Mouse (Mus musculus) kidney, postnatal 14 days (tissue): ENCODE data around the gene Ift46.
"Not testable (repeated sequence)": the region's sequence is repeated elsewhere in the genome, so short reads cannot be mapped to it uniquely, and the experiment has no call there.

ENCODE experiments used
- DNase-seq: peaks from one replicate; pipeline ENCODE4 v3.0.0; 2022; ENCODE audit warnings: mixed read lengths

The Ift46 gene

DNA sequence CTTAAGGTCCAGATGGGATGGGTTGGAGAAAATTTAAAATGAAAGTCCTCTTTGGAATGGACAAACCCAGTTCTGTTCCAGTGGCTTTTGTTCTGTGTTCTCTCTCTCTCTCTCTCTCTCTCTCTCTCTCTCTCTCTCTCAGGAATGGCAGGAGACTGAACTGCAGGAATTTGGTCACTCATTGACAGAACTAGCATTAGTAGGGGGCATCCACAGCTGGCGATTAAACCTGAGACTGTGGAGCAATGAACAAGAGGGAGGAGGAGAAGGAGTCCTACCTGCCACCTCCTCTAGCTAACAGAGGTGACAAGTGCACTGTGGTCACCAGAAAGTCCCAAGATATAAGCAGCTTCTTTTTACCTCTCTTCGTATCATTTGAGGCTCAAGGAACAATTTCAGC is 31.4 kb upstream of the Ift46 start:
- peak; percentile 61 for DNase-seq

DNA sequence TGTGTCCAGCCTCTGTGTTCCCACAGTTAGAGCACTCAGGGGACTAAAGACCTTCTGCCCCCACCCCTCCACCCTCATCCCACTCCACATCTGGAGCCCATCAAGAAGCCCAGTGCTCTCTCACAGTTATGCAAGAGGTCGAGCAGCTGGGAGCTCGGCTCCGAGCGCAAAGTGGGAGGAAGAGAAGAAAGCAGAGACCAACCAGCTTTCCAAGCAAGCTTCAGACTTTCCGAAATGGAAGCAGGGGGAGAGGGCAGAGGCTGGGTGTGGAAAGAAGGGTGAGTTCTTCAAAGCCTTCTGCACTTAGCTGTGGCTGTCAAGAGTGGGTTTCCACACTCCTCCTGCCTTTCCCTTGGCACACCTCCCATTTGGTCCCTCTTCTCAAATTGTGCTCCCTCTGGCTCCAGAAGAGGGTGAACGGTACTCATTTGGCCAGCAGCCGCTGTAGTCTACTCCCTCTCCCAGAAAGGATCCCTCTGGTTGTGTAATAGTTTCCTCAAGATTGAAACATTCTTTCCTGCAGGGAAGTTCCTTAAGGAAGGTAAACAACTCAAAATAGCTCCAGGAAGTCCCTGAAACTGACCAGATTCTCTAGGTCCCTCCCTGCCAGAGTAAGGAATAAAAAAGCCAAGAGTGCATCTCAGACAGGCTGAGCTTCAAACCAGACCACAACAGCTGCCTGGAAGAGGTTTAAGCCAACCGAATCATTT is 30.3 kb upstream of the Ift46 start:
- peak; percentile 81 for DNase-seq

DNA sequence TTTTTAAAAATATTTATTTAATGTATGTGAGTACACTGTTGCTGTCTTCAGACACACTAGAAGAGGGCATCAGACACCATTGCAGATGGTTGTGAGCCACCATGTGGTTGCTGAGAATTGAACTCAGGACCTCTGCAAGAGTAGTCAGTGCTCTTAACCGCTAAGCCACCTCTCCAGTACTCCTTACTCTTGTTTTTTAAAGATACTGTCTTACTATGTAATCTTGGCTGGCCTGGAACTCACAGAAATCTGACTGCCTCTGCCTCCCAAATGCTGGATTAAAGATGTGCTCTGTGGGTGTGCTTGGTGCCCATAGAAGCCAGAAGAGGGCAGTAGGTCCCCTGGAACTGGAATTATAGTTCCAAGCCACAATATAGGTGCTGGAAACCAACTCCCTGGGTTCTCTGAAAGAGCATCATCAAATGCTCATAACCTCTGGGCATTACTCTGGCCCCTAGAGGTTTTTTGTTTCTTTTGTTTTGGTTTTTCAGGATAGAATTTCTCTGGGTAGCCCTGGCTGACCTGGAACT is 27.0 kb upstream of the Ift46 start:
- DNase-seq, result no peak

DNA sequence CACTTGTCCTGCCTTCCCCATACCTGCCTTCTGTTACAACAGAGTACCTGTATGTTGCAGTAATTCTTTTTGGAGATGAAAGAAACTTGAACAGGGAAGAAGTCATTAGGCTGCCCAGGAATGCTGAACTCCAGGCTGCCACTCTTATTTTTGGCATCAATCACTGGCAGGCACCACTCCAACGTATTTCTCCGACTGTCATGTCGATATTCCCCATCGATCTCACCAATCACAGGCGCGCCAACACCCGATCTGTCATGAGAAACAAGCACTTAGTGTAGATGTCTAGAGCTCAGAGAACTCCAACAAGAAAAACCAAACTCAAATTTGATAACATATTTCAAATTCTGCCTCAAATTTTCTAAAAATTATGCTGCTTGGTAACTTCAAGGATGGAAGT is 22.3 kb upstream of the Ift46 start:
- DNase-seq, result no peak

DNA sequence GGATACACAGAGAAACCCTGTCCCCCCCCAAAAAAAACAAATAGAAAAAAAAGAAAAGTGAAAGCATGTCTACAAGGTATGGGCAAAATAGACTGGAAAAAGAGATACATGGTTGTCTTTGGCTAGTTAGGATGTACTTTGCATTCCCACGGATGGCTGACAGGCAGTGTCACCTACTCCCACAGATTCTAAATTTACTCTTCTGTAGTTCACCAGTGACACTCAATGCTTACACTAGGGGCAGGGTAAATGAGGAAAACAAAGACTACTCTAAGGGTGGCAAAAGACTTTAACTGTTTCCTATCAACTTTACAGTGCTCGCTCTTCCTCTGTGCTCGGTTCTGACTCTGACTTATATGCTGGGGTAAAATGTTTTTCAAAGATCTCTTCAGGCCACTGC is 21.0 kb upstream of the Ift46 start:
- no peak for DNase-seq

DNA sequence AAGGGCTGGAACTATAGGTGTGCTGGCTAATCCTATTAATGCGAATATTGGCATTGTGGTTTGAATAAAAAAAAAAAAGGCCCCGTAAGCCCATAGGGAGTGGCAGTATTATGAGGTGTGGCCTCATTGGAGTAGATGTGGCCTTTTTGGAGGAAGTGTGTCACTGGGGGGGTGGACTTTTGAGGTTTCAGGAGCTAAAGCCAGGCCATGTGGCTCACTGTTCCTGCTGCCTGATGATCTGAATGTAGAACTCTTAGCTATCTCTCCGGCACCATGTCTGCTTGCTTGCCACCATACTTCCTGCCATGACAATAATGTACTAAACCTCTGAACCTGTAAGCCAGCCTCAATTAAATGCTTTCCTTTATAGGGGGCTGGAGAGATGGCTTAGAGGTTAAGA is 20.4 kb upstream of the Ift46 start:
- DNase-seq, result no peak

DNA sequence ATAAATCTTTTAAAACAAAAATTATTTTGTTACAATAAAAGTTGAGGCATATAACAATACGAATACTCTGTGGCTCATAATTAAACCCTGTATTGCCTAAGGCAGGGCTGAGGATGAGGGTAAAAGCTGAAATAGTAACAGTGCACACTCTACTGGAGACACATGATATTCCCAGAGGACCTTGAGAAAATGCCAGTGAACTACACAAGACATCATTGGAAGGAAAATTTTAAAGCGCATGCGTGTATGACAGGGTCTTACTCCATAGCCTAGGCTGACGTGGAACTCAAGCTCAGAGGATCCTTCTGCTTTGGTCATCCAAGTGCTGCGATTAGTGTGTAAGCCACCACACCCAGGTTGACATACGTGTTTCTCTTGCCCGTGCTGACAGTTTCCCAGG is 19.2 kb upstream of the Ift46 start:
- DNase-seq, result peak; percentile 40

DNA sequence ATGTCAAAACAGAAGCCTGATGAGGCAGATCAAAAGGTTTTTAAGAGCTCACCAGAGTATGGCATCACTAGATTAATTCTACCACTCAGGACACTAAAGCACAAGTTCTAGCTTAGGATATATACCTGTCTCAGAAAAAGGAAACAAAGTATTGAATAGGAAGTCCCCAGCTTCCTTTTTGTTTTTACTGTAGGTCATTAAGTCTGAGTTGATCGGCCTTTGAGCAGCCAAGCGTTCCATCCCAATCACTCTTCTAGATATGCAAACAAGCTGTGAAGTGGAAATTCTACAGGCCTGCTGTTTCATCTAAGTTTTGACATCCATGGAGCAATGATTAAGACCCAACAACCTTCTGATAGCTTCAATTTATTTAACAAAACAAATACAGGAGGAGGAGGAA is 6.8 kb upstream of the Ift46 start:
- DNase-seq, result no peak

DNA sequence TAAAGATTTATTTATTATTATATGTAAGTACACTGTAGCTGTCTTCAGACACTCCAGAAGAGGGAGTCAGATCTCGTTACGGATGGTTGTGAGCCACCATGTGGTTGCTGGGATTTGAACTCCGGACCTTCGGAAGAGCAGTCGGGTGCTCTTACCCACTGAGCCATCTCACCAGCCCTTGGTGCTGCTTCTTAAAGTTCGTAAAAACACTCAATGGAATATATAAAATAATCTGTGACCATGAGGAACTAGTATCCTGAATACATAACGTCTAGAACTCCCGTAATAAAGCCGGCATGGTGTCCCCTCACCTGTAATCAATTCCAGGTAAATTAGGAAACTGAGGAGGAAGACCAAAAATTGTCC is 304 bp downstream of the Ift46 start:
- not testable (repeated sequence) for DNase-seq

DNA sequence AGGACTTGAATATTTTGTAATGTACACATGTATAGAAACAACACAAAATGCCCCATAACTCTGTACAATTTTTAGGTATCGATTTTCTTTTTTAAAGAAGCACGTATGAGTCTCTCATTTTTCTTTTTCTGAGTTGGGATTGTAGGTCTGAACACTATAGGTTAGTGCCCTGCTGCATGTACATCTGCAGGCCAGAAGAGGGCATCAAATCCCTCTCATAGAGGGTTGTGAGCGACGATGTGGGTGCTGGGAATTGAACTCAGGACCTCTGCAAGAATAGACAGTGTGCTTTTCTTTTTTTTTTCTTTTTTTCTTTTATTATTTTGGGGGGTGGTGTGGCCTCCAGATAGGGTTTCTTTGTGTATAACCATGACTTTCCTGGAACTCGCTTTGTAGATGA is 3.7 kb downstream of the Ift46 start:
- DNase-seq, result no peak

DNA sequence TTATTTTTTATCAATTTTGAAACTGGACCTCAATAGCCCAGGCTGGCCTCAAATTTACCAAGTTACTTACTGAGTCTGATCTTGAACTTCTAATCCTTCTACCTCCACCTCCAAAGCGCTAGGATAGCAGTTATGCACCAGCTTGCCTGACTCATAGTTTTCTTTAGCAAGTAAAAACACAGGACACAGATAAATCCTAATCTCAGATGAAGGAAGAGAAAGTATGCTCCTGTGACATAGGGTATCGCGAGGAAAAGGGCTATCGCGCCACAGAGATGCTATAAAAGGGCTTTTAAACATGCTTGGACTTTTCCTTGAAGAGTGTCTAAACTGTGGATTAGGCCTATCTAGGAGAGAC is 4.7 kb downstream of the Ift46 start:
- no peak for DNase-seq

DNA sequence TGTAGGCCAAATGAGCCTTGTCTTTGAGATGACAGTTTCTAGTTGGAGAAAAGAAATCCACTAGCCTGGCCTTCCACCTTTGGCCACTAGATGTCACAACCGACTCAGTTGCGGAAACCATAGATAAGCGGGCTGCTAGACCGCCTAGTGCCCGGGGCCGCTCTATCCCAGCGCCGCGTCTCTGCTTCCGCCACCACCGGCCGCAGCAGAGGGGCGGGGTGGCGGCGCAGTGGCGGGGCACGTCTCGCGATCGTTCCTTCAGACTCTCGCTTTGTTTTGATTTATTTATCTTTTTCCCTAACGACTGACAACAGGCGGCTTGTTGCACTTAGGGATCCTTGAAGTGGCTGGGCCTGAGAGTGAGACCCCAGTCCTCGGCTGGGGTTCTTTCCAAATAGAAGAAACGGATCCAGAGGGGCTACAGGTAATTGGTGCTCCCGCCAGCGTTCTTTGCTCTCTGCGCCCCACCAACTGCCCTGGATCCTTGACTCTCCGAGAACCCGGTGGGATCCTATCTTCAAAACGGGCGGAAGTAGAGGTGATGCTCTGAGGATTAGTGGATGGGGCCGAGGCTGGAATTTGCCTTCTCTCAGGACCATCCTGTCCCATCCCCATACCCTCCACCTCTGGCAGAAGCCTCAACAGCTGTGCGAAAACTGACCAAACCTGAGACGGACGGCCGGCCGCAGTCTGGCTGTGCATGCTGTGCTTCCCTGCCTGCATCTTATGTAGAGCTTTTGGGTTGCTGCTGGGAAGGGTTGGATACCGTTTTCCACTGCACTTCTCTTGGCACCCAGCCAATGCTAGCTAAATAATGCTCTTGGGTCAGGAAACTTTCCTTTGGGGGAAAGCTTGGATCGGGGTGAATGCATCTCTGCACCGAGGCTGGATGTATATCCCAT is 5.3 kb downstream of the Ift46 start:
- DNase-seq, result peak; percentile 97

DNA sequence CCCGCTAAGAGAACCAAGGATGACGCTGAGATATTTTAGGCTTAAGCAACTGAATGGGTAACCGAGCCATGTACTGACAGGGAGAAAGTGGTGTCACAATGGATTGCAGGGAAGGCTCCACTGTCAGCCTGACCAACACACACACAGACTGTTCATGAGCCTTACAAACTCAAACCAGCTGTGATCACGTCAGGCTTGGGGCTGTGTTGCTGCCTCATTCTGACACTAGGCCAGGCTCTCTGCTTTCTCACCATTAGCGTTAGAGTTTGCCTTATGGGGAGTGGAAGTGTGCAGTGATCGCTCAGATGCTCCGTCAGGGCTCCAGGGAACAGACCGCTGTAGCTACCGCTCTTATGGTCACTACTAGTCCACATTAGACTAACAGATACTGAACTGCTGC is 25.1 kb downstream of the Ift46 start:
- no peak for DNase-seq

DNA sequence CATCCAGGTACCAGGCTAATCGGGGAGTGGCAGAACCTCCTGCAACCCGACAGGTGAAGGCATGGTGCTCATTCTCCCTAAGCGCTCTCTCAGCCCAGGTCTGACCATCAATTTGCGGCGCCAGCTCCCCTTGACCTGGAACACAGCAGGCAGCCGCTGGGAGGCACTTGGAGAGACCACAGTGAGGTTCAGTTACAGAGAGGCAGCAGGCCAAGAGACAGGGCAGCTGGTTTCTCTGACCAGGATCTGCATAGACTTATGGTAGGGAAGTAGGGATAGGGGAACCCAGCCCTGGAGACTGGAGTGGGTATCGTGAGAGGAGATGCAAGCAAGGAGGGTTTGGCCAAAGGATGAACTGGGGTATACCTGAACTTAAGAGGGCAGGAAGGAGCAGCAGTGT is 30.6 kb downstream of the Ift46 start:
- DNase-seq, result no peak

DNA sequence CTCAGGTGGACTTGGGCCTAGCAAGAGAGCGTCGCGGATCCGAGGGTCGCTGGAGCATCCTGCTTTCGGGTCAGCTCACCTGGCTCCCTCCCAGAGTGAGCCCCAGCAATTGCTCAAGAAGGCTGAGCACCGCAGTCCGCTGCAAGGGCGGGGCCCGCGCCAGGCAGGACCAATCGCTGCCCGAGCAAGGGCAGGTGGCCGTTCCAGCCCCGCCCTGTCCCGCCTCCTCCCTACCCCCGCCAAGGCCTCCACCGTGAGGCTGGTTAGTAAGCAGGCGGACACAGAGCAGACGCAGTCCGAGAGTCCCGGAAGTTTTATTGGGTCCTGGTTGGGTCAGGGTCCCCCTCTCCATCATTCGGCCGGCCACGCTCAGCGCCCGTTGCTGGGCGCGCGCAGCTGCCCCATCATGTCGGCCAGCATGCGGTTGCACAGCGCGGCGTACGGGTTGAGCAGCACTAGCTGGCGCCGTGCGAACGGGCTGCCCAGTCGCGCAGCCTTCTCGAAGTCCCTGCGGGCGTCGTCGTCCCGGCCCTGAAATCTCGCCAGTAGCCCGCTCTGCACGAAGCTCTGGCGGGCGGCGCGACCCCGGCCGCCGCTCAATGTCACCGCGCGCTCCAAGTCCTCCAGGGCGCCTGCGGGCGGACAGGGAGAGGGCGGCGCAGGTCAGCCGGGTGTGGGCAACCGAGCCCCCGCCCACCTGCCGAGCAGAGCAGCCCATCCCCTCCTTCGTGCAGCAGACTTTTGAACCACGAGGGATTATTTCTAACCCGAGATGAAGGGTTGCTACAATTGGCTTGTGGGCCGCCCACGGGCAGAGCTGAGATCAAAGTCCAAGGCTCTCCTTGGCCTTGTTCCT is 31.6 kb downstream of the Ift46 start, which contains the start of gene Tmem25:
Gene Tmem25 (minus strand): TSS at position 206 of the 856 bp plus-strand sequence.
- DNase-seq, result peak; percentile 94

DNA sequence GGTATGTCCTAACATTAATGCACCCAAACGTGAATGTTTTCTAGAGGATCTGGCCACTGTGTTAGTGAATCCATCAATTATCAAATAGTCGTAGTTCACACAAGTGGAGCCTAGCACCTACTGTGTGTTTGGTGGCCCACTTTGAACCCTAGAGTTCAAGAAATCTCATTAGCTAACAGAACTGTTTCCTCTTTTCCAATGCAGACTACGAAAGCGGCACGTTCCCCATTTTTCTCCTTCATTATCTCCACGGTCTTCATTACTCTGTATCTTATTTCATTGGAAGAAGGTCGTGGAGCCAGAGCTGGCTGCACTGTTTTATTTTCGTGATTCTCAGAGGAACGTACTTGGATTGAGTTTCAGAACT is 32.2 kb downstream of the Ift46 start:
- no peak for DNase-seq

DNA sequence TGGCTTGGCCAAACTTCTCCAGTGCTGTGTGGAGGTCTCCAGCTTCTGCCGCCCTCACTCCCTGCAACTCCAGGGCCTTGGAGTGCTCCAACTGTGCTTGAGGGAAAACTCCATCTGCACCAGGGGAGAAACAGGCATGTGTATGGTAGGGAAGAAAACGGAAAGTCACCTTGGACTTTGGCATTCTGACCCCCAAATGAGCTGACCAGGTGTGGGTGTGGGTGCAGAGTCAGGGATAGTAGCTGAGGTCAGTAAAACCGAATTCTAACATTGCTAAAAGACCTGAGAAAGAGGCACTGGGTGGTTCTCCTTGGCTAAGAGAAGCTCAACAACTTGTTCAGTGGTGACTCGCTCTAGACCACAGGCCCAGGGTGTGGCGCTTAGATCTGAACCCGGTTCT is 34.0 kb downstream of the Ift46 start:
- no peak for DNase-seq

DNA sequence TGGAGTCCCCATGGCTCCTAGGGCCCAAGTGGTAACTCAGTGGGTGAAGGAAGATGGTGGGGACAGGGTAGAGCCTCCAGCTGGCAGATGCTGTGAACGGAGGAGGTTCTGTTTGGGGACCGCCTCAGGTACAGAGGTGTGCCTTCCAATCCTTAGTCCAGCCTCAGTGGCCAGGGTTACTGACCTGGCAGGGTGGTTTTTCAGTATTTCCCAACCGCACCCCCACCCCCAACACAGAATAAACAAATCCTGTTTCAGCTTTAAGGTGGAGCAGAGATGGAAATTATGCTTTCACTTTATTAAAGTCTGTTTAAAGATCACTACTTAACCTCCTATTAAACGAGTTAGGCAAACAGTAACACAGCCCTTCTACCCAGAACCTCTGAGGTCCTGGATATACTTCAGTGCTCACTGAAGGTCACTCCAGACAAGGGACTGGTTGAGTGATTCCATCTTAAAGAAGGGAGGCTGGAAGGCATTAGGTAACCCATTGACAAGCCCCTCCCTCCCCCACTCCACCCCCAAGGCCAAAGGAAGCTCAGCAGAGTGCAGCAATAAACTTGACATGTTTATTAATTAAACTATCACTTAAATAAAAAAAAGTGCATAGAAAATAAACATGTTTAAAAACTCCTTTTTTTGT is 35.2 kb downstream of the Ift46 start, which contains the start of gene Ttc36:
Gene Ttc36 (minus strand): TSS at position 265 of the 643 bp plus-strand sequence.
- DNase-seq, result peak; percentile 83

DNA sequence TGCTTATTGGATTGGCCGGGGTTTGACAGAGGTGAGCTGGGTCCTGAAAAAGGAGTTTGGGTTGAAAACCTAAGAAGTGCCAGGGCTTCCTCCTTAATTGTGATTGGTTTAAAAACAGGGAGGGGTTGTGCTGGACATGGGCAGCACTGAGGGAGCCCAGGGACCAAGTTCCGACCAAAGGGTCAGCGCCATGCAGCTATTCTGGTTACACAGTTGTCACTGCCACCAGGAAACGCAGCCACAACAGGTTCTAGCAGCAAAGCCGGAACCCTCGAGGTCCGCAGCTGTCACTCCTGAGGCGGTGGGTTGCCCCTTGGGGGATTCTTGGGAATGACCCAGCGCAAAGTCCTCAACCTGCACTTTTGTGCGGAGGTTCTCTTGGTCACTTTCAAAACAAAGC is 37.0 kb downstream of the Ift46 start:
- DNase-seq, result peak; percentile 33

DNA sequence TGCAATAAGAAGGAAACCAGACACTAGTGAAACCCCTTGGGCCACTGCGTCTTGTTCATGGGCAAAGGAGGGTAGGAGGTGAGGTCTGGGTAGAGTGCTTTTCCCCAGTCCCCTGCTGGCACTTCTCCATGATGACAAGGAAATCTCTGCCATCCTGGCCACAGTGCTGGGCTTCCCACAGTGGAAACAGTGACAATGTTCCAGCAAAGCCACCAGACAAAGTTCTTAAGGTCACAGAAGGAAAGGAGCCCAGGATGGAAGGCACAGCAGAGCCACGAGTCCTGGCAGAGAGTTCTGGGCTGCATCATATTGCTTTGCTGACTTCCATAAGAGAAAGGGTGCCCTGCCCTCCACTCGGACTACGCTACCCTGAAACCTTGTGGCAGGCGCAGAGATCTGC is 37.8 kb downstream of the Ift46 start:
- DNase-seq, result no peak

DNA sequence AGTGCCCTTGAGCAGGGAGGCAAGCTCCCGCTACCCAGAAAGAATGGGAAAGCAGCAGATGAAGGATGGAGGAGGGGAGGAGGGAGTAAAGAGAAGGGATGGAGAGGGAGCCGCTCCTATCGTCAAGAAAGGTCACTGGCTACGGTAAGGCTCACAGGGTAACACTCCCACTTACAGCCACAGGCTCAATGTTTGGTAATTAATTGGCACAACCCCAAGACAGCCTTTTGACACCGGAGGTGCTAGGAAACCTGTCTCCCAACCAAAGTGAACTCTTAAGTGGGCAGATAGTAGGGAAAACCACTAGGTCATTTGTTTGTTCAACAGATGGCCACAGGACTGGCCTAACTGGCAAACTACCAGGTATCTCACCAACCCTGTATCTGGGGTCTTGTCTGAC is 39.4 kb downstream of the Ift46 start:
- no peak for DNase-seq

DNA sequence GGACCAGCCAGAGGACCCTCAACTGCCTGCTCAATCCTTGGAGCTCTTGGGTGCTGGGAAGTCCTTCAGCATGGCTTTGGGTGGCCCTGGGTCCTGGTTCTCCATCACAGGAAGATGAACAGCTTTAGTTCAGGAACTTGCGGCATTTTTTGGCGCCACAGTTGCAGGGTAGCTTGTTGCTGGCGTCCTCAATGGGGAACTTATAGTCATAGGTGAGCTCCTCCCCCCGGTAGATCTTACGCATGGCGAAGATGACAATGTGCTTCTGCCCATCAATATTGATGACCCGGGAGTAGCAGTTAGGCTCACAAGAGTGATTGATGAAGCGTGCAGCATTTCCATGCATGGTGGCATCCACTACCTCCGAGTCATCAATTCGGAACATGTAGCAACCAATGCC is 40.1 kb downstream of the Ift46 start:
- no peak for DNase-seq

DNA sequence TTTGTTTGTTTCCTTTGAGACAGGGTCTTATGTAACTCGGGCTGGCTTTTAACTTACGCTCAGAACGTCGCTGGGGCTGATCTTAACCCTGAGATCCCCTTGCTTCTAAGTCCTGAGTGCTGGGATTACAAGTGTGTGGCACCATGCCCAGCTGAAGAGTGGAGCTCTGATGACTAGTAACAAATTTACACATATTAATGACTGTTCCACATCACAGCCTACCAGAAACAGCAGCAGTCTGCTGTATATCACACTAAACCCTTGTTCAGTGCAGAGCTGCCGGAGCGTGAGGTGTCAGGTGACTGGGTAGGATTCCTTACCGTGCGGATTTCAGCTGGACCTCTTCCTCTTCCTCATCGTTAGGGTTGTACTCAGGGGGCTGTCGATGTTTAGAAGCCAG is 42.6 kb downstream of the Ift46 start:
- DNase-seq, result peak; percentile 67
